8 mouse cellular contexts compared by ENCODE assay signal in genomic region chr7:3630478-3630815, GRCm38 (mm10). TPM values are rescaled to one million over a fixed set of nuclear protein-coding genes. Genes with fewer than 3 reads are reported as not detected.
DNase-seq lines count a peak whose midpoint lies in the region; ATAC-seq and TF ChIP-seq lines count a peak whose summit lies in the region.

No protein-coding gene starts in this region.

- no peak for ATAC-seq in heart, embryonic 13.5 days (ENCODE audit: extremely low read depth, insufficient number of reproducible peaks, low FRiP score, low TSS enrichment)
- peak; percentile 18; the same call in 1 of the 2 replicates for ATAC-seq in G1E (ENCODE audit: extremely low read depth, insufficient number of reproducible peaks, low FRiP score, poor library complexity, severe bottlenecking)
- ATAC-seq in granulocyte monocyte progenitor cell, adult 5-6 weeks (replicated peaks; ENCODE audit: poor library complexity, severe bottlenecking), result peak; percentile 54

- H3K27me3 ChIP-seq in heart, embryonic 13.5 days (replicated peaks), result no peaks in the 10 kb centered on the region
- no peaks in the 10 kb centered on the region for H3K27me3 ChIP-seq in G1E (ENCODE audit: insufficient read depth, low read length)
- no peaks in the 10 kb centered on the region for H3K27me3 ChIP-seq in megakaryocyte, embryonic 14.5 days (replicated peaks)

- intact Hi-C loops in heart, postnatal 25 days (cut with DNase I), result no loop called here

- peak overlapping the region; percentile 80 for H3K4me3 ChIP-seq in heart, embryonic 13.5 days
- H3K4me3 ChIP-seq in G1E (ENCODE audit: low read depth, low read length), result peak overlapping the region; percentile 73
- peak overlapping the region; percentile 93 for H3K4me3 ChIP-seq in megakaryocyte, embryonic 14.5 days (replicated peaks)

- peak overlapping the region; percentile 92 for H3K9ac ChIP-seq in heart, embryonic 13.5 days

- TF ChIP-seq CTCF in G1E (IDR thresholded peaks at IDR 0.05; ENCODE audit: low read depth, low read length), result no peak

- H3K4me1 ChIP-seq in heart, embryonic 13.5 days, result peaks cover 25% of the 10 kb centered on the region
- H3K4me1 ChIP-seq in G1E (ENCODE audit: insufficient read depth, low read depth, low read length), result peaks cover 51% of the 10 kb centered on the region
- H3K4me1 ChIP-seq in megakaryocyte, embryonic 14.5 days, result peaks cover 75% of the 10 kb centered on the region

- H3K36me3 ChIP-seq in heart, embryonic 13.5 days, result peaks cover 65% of the 10 kb centered on the region
- peaks cover 85% of the 10 kb centered on the region for H3K36me3 ChIP-seq in G1E (replicated peaks)
- peaks cover 75% of the 10 kb centered on the region for H3K36me3 ChIP-seq in megakaryocyte, embryonic 14.5 days (replicated peaks; ENCODE audit: low read length)

- H3K9me3 ChIP-seq in heart, embryonic 13.5 days, result no peaks in the 10 kb centered on the region
- no peaks in the 10 kb centered on the region for H3K9me3 ChIP-seq in G1E (replicated peaks)
- no peaks in the 10 kb centered on the region for H3K9me3 ChIP-seq in megakaryocyte, embryonic 14.5 days

- H3K27ac ChIP-seq in heart, embryonic 13.5 days (replicated peaks), result no peak overlapping the region

- peak overlapping the region; percentile 100 for H3K4me2 ChIP-seq in heart, embryonic 13.5 days

- DNase-seq in heart, postnatal 25 days (ENCODE audit: low spot score), result no peak
- DNase-seq in G1E (ENCODE audit: low spot score), result peak; percentile 22
- no peak for DNase-seq in frontal cortex, postnatal 14 days (ENCODE audit: low spot score in 2 of 2)
- DNase-seq in kidney, adult 11 months, result no peak
- DNase-seq in urinary bladder, postnatal 4 days (ENCODE audit: low spot score in 2 of 2), result no peak

- WGBS in heart, embryonic 13.5 days, result 53% methylated on average over 3 of the region's 3 CpGs

RNA-seq across cellular contexts. Expression of gene Prpf31, which starts 0.7 kb away (rescaled TPM):
- polyA plus RNA-seq in heart, embryonic 13.5 days (2015; fragmentation: Nextera tagmentation; extraction: Ambion mirVana), result 60.9 and 69.9 TPM in 2 replicates
- total RNA-seq in heart, postnatal 25 days (2021), result 10 to 100 TPM; 22.2 to 25.1 TPM
- total RNA-seq in G1E (2014; fragmentation: Nextera tagmentation), result 34.4 and 43.3 TPM in 2 replicates
- 97.9 and 104 TPM in 2 replicates for total RNA-seq in G1E (2017)
- polyA plus RNA-seq in G1E (2012), result 52.6 and 59.2 TPM in 2 replicates
- total RNA-seq in granulocyte monocyte progenitor cell, adult 5-6 weeks (2014; fragmentation: Nextera tagmentation), result 47.8 and 91.0 TPM in 2 replicates
- 123 and 132 TPM in 2 replicates for total RNA-seq in granulocyte monocyte progenitor cell, adult 5-6 weeks (2017)
- polyA plus RNA-seq in megakaryocyte, embryonic 14.5 days (2012; ENCODE audit: insufficient read depth, low replicate concordance), result 7.5 and 49.6 TPM in 2 replicates

RNA-seq across cellular contexts. Expression of gene Tfpt, which starts 0.7 kb away (rescaled TPM):
- polyA plus RNA-seq in heart, embryonic 13.5 days (2015; fragmentation: Nextera tagmentation; extraction: Ambion mirVana), result 13.5 and 15.1 TPM in 2 replicates
- total RNA-seq in heart, postnatal 25 days (2021), result 10 to 100 TPM; 16.9 to 20.0 TPM
- total RNA-seq in G1E (2014; fragmentation: Nextera tagmentation), result 22.2 and 38.2 TPM in 2 replicates
- 29.1 and 40.2 TPM in 2 replicates for total RNA-seq in G1E (2017)
- 44.0 and 44.2 TPM in 2 replicates for polyA plus RNA-seq in G1E (2012)
- 32.8 and 33.8 TPM in 2 replicates for total RNA-seq in granulocyte monocyte progenitor cell, adult 5-6 weeks (2014; fragmentation: Nextera tagmentation)
- total RNA-seq in granulocyte monocyte progenitor cell, adult 5-6 weeks (2017), result 32.5 and 36.8 TPM in 2 replicates
- 31.4 and 57.9 TPM in 2 replicates for polyA plus RNA-seq in megakaryocyte, embryonic 14.5 days (2012; ENCODE audit: insufficient read depth, low replicate concordance)

RNA-seq across cellular contexts. Expression of gene Ndufa3, which starts 13.3 kb away (rescaled TPM):
- 703 and 780 TPM in 2 replicates for polyA plus RNA-seq in heart, embryonic 13.5 days (2015; fragmentation: Nextera tagmentation; extraction: Ambion mirVana)
- total RNA-seq in heart, postnatal 25 days (2021), result 1,000 to 10,000 TPM; 1,735 to 1,752 TPM
- total RNA-seq in G1E (2014; fragmentation: Nextera tagmentation) (179 and 192 TPM in 2 replicates), G1E (2017) (234 and 290 TPM in 2 replicates)
- polyA plus RNA-seq in G1E (2012), result 18.5 and 18.9 TPM in 2 replicates
- total RNA-seq in granulocyte monocyte progenitor cell, adult 5-6 weeks (2014; fragmentation: Nextera tagmentation), result 395 and 454 TPM in 2 replicates
- total RNA-seq in granulocyte monocyte progenitor cell, adult 5-6 weeks (2017), result 132 and 210 TPM in 2 replicates
- polyA plus RNA-seq in megakaryocyte, embryonic 14.5 days (2012; ENCODE audit: insufficient read depth, low replicate concordance), result 16.3 and 87.7 TPM in 2 replicates

RNA-seq across cellular contexts. Expression of gene Oscar, which starts 14.5 kb away (rescaled TPM):
- polyA plus RNA-seq in heart, embryonic 13.5 days (2015; fragmentation: Nextera tagmentation; extraction: Ambion mirVana), result 0.15 TPM in 1 of 2 replicates, not detected in the other
- under 1 TPM; 0.13 to 0.20 TPM for total RNA-seq in heart, postnatal 25 days (2021)
- total RNA-seq in G1E (2014; fragmentation: Nextera tagmentation) (not detected in 2 replicates), G1E (2017) (0.05 and 0.06 TPM in 2 replicates)
- polyA plus RNA-seq in G1E (2012), result not detected in 2 replicates
- not detected in 2 replicates for total RNA-seq in granulocyte monocyte progenitor cell, adult 5-6 weeks (2014; fragmentation: Nextera tagmentation)
- total RNA-seq in granulocyte monocyte progenitor cell, adult 5-6 weeks (2017), result not detected in 2 replicates
- polyA plus RNA-seq in megakaryocyte, embryonic 14.5 days (2012; ENCODE audit: insufficient read depth, low replicate concordance), result 1.4 TPM in 1 of 2 replicates, not detected in the other

RNA-seq across cellular contexts. Expression of gene Cnot3, which starts 14.6 kb away (rescaled TPM):
- 31.1 and 33.3 TPM in 2 replicates for polyA plus RNA-seq in heart, embryonic 13.5 days (2015; fragmentation: Nextera tagmentation; extraction: Ambion mirVana)
- total RNA-seq in heart, postnatal 25 days (2021), result 10 to 100 TPM; 24.7 to 30.6 TPM
- total RNA-seq in G1E (2014; fragmentation: Nextera tagmentation), result 245 and 285 TPM in 2 replicates
- total RNA-seq in G1E (2017), result 13.9 and 20.7 TPM in 2 replicates
- 506 and 556 TPM in 2 replicates for polyA plus RNA-seq in G1E (2012)
- 138 and 156 TPM in 2 replicates for total RNA-seq in granulocyte monocyte progenitor cell, adult 5-6 weeks (2014; fragmentation: Nextera tagmentation)
- 19.0 and 22.7 TPM in 2 replicates for total RNA-seq in granulocyte monocyte progenitor cell, adult 5-6 weeks (2017)
- polyA plus RNA-seq in megakaryocyte, embryonic 14.5 days (2012; ENCODE audit: insufficient read depth, low replicate concordance), result 518 and 624 TPM in 2 replicates
